Mouse (Mus musculus): ENCODE measurements around the gene Apba2.
A peak's percentile ranks its signal among the peaks of the same experiment; 100 is the strongest.

Gene Apba2

GRCm38 (mm10) chr7:64658914-64659313, 157.4 kb downstream of the Apba2 start:
- no peak for DNase-seq (ENCODE audit: low read depth)

GRCm38 (mm10) chr7:64659328-64659727, 157.8 kb downstream of the Apba2 start:
- no peak for DNase-seq (ENCODE audit: low read depth)

DNA sequence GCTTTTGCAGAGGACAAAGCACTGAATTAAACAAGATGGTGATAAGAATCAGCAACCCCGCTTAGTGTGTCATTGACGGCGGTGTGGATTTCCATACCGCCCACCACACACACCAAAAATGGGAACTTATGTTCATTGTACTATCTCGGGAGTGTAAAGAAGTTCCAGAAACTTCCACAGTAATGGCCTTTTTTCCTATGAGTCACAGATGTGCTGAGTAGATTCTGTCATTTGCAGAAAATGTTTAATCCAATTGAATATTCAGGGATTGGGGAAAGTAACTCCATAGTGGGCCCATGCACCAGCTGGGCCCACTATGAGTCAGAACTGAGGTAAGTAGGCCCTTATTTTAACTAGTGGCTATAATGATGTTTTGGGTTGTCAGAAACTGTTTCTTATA, 161.0 kb downstream of the Apba2 start:
- no peak for DNase-seq (ENCODE audit: low read depth)

GRCm38 (mm10) chr7:64663600-64663999, 162.1 kb downstream of the Apba2 start:
- no peak for DNase-seq (ENCODE audit: low read depth)

GRCm38 (mm10) chr7:64665120-64665519, 163.6 kb downstream of the Apba2 start:
- DNase-seq (ENCODE audit: low read depth), result no peak

- no peak for DNase-seq (ENCODE audit: low read depth)
Measured at GRCm38 (mm10) chr7:64665716-64666298, 164.3 kb downstream of the Apba2 start.

- no peak for DNase-seq (ENCODE audit: low read depth)
Measured at GRCm38 (mm10) chr7:64667959-64668358, 166.5 kb downstream of the Apba2 start.

DNA sequence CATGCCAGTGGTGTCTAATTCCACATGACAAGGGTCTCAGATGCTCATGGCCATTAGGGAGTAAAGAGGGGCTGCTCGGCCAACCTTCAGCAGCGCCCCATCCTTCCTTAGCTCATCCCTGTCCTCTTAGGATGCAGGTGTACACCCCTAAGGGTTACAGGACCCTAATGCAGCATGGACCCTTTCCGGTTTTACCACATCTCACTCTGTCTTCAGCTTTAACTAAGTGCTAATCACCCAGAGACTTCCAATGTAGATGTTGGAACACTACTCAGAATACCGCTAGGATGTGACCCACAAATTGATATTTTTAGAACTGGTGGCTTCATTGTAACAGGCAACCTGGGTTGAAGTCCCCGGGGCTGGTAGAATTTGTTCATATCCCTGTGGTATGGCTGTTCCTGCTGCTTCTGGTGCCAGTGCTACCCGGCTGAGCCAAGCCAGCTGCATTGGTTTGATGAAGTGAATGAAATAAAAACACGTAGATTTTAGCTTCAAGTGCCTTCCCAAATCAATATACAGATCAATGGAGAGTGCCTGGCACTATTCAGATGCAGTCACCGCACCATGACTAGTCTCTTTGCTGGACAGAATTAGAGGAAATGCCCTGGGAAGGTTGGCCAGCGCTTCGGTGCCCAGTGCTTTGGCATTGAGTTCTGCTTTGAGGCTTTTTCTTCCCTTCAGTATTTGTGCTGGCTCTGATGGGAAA, 178.4 kb downstream of the Apba2 start:
- no peak for DNase-seq (ENCODE audit: low read depth)

GRCm38 (mm10) chr7:64684893-64685292, 183.4 kb downstream of the Apba2 start:
- no peak for DNase-seq (ENCODE audit: low read depth)

DNA sequence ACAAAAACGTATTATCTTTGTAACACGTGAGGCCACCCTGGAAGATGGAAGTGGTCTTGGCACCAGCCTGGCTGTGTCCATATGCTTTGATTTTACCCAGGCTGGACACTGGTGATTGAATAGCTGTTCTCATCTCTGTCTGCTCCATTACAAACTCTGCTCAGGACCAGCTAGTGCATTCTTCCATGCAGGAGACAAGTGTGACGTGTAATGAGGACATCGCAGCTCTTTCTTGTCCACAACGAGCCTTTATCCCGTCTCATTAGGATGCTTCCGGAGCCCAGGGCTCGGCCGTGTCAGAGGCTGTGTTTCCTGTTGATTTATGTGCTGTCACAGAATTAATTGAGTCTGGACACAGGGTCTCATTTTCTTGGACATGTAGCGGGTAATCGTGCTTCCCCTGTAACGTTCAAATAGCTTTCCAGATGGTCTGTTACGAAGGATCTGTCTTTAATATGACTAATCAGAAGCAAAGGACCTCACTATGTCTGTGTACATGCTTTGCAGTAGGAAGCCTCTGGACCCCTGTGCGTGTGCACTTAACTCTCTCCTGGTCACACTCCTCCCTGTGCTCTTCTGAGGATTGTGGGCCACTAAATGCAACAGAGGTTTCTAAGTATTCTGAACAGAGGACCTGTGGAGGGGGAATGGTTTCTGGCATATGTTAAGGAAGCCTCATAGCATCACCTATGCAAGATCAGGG, 186.8 kb downstream of the Apba2 start:
- DNase-seq (ENCODE audit: low read depth), result no peak

DNA sequence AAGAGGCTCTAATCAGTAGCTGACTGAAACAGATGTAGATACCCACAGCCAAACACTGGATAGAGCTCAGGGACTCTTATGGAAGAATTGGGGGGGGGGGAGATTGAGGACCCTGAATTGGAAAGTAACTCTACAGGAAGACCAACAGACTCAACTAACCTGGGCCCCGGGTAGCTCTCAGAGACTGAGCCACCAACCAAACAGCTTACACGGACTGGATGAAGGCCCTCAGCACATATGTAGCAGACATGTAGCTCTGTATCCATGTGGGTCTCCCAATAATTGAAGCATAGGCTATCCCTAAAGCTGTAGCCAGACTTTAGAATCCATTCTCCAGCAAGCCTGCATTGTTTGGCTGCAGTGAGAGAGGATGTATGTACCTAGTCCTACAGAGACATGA, 190.3 kb downstream of the Apba2 start:
- no peak for DNase-seq (ENCODE audit: low read depth)

GRCm38 (mm10) chr7:64694937-64695336, 193.4 kb downstream of the Apba2 start:
- no peak for DNase-seq (ENCODE audit: low read depth)

DNA sequence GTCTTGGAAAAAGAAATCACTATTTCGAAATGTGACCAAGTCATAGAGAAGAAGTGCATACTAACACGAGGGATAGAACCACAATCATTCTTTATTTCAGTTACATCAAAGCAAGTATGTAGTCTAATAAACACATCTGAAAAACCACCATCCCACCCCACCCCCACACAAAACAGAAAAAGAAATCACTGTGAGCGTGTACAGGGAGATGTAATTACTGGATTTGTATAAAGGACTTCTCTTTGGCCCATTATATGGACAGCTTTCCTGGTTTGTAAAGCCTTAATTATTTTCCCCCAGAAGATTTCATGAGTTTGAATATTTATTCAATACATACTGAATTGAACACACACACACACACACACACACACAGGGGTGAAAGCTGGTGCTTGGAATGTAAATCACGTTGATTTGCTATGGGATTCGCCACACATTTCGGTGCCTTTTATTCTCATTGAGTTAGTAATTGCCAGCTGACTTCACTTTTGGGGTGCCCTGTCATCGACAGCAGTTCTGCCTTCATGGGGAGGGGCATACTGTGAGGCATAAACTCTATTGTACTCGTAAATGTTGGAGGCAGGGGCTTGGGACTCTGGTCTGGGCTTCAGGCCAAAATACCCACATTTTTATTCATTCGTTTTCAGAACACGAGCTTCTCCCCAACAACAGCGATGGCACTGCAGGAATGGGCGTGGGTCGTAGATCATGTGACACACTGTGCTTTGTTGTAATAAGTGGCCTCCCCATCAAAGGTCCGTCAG, 195.2 kb downstream of the Apba2 start:
- no peak for DNase-seq (ENCODE audit: low read depth)

DNA sequence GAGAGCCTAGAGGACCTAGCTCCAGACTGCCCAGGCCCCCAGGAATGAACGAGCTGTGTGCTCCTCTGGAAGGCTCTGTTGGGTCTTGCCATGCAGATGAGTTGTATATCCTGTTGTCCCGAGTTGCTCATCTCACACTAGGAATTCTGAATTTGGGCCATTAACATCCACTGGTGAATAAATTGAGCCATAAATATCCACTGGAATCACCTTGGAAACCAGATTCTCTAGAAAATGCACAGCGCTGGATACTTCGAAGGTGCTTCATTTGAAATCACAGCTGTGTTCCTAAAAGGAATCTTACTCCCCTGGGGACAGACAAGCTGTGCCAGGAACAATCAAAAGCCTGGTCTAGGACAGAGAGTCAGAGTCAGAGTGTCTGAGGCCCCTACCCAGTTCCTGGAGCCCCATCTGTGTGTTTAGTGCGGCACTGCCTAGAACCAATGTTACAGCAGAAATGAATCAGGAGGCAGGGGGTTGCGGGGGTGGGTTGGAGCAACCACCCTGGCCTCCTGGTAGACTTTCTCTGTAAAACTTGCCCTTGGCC, 196.4 kb downstream of the Apba2 start:
- no peak for DNase-seq (ENCODE audit: low read depth)

DNA sequence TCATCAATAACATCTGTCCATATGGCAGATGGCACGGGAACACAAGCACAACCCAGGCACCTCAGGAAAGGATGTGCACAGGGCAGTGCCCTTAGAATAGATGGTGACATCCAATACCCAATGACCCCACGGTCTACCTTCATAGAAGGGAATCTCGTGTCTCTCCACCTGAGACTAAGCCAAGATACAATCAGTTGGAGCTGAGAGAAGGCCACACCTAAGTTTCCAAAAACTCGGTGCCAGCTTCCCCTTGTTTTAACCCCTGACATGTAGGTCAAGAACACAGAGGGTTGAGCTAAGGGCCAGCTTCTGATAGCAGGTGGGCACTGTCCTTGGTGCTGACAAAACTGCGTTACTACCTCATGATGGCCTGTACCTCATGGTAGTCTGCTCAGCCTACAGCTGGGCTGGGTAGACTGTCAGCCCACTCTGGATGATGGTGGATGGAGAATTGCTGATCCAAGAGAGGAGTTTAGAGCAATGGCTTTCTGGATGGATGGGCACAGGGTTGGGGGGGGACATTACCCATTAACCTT, 202.6 kb downstream of the Apba2 start:
- DNase-seq (ENCODE audit: low read depth), result peak; percentile 9

DNA sequence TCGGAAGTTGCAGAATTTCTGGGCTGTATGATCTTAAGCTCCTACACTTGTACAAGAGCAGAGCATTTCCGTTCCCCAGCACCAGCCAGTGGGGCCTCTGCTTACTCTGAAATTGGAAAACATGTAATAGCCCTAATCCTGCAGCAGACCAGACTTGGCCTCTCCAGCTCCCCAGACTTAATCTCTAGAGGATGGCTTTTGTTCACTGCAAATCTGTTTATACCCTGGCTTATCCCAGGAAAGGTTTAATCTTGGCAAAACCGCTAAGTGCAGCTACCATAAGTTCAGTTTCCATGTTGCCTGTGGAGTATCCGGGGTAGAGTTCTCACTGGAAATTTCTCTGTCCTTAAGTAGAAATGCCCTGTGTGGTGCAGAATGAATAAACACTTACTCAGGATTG, 206.7 kb downstream of the Apba2 start:
- no peak for DNase-seq (ENCODE audit: low read depth)

GRCm38 (mm10) chr7:64709520-64710262, 208.2 kb downstream of the Apba2 start:
- peak; percentile 19 for DNase-seq (ENCODE audit: low read depth)

DNA sequence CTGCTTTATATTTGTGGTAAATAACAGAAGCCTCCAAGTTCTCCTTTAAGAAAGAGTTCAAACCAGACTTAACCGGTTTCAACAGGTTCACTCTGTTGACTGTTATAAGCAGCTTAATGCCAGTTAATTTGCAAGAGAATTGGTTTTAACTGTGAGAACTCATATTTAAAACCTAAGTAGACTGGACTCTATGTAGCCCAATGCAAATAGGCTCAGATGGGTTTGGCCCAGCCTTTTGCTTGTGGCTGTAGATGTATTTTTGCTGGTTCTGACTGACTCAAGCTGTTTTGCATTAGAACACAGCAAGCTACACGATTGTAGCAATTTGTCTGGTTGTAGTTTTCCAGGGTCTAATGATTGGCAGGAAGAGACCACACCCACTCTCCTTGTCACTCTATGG, 214.8 kb downstream of the Apba2 start:
- no peak for DNase-seq (ENCODE audit: low read depth)

- DNase-seq (ENCODE audit: low read depth), result no peak
Measured at GRCm38 (mm10) chr7:64723313-64723712, 221.8 kb downstream of the Apba2 start.

GRCm38 (mm10) chr7:64724409-64724808, 222.9 kb downstream of the Apba2 start:
- DNase-seq (ENCODE audit: low read depth), result no peak

GRCm38 (mm10) chr7:64725967-64726695, 224.6 kb downstream of the Apba2 start:
- DNase-seq (ENCODE audit: low read depth), result no peak
